Mouse (Mus musculus): Measurements from ENCODE around the gene Sema3e.

The Sema3e gene

GRCm38 (mm10) chr5:14209962-14210361 is 184.9 kb downstream of the Sema3e start:
- no peak for DNase-seq (ENCODE audit: low spot score)

GRCm38 (mm10) chr5:14216211-14216610 is 191.1 kb downstream of the Sema3e start:
- DNase-seq (ENCODE audit: low spot score) = no peak

- peak; percentile 23 for DNase-seq (ENCODE audit: low spot score)
These were observed 193.6 kb downstream of the Sema3e start for GRCm38 (mm10) chr5:14218677-14219076.

GRCm38 (mm10) chr5:14224509-14224908 is 199.4 kb downstream of the Sema3e start:
- no peak for DNase-seq (ENCODE audit: low spot score)

- no peak for DNase-seq (ENCODE audit: low spot score)
These were observed 206.0 kb downstream of the Sema3e start for GRCm38 (mm10) chr5:14231027-14231426.

- no peak for DNase-seq (ENCODE audit: low spot score)
These were observed 227.5 kb downstream of the Sema3e start for GRCm38 (mm10) chr5:14252583-14252982.

- DNase-seq (ENCODE audit: low spot score) = no peak
These were observed 228.3 kb downstream of the Sema3e start for GRCm38 (mm10) chr5:14253328-14253727.

GRCm38 (mm10) chr5:14260156-14260555 is 235.1 kb downstream of the Sema3e start:
- DNase-seq (ENCODE audit: low spot score) = no peak

GRCm38 (mm10) chr5:14267400-14267799 is 242.3 kb downstream of the Sema3e start:
- no peak for DNase-seq (ENCODE audit: low spot score)

Measured in left cerebral cortex, adult 11 months (tissue).